Mouse (Mus musculus): Measurements from ENCODE around the gene Igf1r. TPM values are rescaled to one million over a fixed set of nuclear protein-coding genes. Genes with fewer than 3 reads are reported as not detected.

The Igf1r gene
- polyA plus RNA-seq, 1 experiment from 2014 or later, result 36.6 TPM

DNA sequence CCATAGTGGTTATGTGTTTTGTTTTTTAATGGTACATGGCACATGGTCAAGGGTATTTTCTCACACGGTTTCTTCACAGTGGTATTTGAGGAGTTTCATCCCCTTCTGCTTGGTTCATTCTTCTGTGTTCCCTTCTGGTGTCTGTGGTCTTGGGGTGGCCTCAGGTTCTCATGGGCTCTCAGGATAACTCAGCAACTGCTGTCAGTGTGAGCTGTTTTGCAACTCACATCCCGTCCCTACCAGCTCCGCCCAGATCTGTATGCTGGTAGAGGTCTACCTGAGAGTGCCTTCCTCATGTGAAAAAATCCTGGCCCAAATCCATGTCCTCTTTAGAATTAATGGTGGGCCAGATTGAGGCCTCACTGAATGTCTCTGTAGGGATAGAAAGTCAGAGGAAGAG lies 104.4 kb downstream of the Igf1r start:
- H3K4me1 ChIP-seq, result peaks cover 21% of the 10 kb centered on the region

DNA sequence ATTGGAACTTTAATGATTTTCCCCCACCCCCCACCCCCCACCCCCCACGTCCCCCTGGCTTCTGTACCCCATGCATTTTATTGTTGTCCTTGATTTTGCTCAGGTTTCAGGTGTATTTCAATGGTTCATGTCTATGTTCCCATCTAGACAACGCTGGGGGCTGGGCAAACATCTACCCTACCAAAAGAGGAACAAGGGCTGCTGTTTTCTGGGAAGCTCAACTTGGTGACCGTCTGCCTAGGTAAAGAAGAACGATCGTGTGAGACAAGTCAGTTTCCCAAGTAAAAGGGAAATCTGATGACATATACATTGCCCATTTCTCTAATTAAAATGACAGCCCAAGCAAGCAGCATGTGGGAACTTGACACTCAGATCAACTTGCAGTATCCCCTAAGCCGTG lies 107.1 kb downstream of the Igf1r start:
- H3K27me3 ChIP-seq, result no peaks in the 10 kb centered on the region
- no peaks in the 10 kb centered on the region for H3K9me3 ChIP-seq
- H3K27ac ChIP-seq, result no peak overlapping the region
- no peaks in the 10 kb centered on the region for H3K36me3 ChIP-seq
- H3K4me1 ChIP-seq, result peaks cover 36% of the 10 kb centered on the region
- no peak overlapping the region for H3K4me3 ChIP-seq
- no peak overlapping the region for H3K9ac ChIP-seq
- no peak for ATAC-seq (ENCODE audit: insufficient number of reproducible peaks, insufficient read depth, low FRiP score, low TSS enrichment)
- H3K4me2 ChIP-seq (replicated peaks), result no peak overlapping the region
- 78% methylated on average over 6 of the region's 6 CpGs for WGBS

More for the DNA sequence above, 104.4 kb downstream of the Igf1r start:
- no peak overlapping the region for H3K4me2 ChIP-seq (replicated peaks)
- WGBS, result 83% methylated on average over 3 of the region's 3 CpGs
- H3K9me3 ChIP-seq, result no peaks in the 10 kb centered on the region
- H3K27ac ChIP-seq, result no peak overlapping the region
- H3K27me3 ChIP-seq, result no peaks in the 10 kb centered on the region
- H3K9ac ChIP-seq, result no peak overlapping the region
- no peaks in the 10 kb centered on the region for H3K36me3 ChIP-seq
- no peak overlapping the region for H3K4me3 ChIP-seq
- ATAC-seq (ENCODE audit: insufficient number of reproducible peaks, insufficient read depth, low FRiP score, low TSS enrichment), result no peak

DNA sequence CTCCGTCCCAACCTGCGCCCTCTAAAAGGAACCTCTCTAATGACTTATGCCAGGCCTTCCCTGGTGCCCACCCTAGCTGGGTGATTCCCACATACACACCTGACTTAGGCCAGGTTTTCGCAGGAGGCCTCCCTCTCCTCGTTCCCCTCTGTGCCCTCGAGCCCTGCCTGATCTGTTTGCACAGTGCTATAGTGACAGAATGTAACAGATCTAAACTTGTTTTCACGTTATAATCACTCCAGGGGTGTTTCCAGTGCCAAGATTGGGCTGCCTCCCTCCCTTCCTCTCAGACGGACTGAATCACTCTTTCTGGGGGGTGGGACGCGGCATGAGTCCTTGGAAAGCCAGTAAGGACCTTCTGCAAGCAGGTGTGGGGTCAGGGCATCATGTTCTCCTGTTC lies 108.8 kb downstream of the Igf1r start:
- H3K4me2 ChIP-seq (replicated peaks), result no peak overlapping the region
- ATAC-seq (ENCODE audit: insufficient number of reproducible peaks, insufficient read depth, low FRiP score, low TSS enrichment), result no peak
- no peak overlapping the region for H3K9ac ChIP-seq
- H3K36me3 ChIP-seq, result no peaks in the 10 kb centered on the region
- H3K27ac ChIP-seq, result no peak overlapping the region
- H3K9me3 ChIP-seq, result no peaks in the 10 kb centered on the region
- no peaks in the 10 kb centered on the region for H3K27me3 ChIP-seq
- 72% methylated on average over 9 of the region's 9 CpGs for WGBS
- H3K4me1 ChIP-seq, result peaks cover 44% of the 10 kb centered on the region
- no peak overlapping the region for H3K4me3 ChIP-seq

DNA sequence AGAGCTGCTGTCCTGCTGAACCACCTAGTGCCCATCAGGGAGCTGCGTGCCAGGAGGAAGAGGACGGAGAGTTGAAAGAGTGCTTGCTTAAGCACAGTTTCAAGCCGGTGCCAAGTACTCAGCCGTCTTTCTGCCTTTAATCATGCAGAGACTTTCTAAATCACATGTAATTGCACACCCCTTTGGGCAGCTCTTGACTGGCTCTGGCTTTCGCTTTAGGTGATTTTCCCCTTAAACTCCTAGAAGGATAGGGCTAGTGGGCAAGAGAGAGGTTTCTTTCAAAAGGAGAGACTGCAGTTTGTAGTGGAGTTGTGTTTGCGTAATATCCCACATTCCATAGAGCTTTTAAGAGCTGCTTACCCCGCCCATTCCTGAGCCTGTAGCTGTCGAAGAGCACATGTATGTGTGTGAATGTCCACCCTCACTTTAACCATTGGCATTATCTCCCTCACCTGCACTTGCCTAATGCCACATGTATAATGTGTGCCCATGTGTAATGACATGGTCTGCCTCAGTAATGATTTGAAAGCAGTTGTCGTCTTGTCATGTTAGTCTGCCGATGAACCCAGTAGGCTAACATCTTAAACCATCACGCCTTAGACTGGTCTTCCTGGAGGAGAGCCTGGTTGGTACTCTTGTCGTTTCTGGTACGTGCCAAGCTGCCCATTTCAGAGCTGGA lies 109.7 kb downstream of the Igf1r start:
- no peak for ATAC-seq (ENCODE audit: insufficient number of reproducible peaks, insufficient read depth, low FRiP score, low TSS enrichment)
- Histone ChIP-seq H3K9ac (no peak overlapping the region), H3K4me2 (replicated peaks) (no peak overlapping the region), H3K4me1 (peaks cover 44% of the 10 kb centered on the region), H3K4me3 (no peak overlapping the region), H3K9me3 (no peaks in the 10 kb centered on the region), H3K36me3 (no peaks in the 10 kb centered on the region), H3K27ac (peak overlapping the region; percentile 24; the same call in 1 of the 2 replicates), H3K27me3 (no peaks in the 10 kb centered on the region)
- 67% methylated on average over 13 of the region's 13 CpGs for WGBS

DNA sequence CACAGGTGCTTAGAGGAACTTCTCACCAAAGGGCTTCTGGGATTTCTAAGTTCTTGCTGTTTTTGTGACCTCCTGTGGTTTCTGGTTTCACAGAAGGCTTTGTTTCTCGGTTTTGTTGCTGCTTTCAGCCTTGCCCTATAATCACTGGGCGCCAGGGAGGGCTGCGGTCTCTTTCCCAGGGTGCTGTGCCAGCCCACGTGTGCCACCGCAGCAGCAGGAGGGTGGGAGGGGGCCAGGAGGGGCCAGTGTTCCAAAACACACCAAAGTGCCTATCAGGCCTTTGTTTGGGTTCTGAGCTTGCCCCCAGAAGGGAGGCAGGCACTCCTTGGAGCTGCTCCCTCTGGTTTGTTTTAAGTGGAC lies 110.2 kb downstream of the Igf1r start:
- Histone ChIP-seq H3K4me1 (peaks cover 44% of the 10 kb centered on the region), H3K27me3 (no peaks in the 10 kb centered on the region), H3K9me3 (no peaks in the 10 kb centered on the region), H3K27ac (peak overlapping the region; percentile 37; the same call in 1 of the 2 replicates), H3K9ac (no peak overlapping the region), H3K36me3 (no peaks in the 10 kb centered on the region), H3K4me3 (no peak overlapping the region), H3K4me2 (replicated peaks) (no peak overlapping the region)
- ATAC-seq (ENCODE audit: insufficient number of reproducible peaks, insufficient read depth, low FRiP score, low TSS enrichment), result no peak
- 42% methylated on average over 5 of the region's 5 CpGs for WGBS

DNA sequence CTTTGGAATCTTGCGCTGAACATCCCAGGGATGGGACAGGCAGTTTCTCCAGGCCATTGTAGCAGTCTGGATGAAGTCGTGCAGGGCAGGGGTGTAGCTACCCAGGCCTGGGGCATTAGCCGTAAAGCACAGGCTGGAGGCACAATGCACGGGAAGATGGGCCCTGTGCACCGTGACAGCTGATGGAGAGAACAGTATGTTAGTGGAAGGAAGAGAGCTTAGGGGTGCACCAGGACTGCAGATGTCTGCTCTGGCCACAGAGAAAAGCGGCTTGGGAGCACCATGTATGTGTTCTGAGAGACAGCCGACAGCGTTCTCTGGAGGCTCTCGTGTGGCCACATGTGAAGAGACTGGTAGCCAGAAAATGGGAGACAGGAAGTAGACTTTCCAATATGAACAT lies 111.1 kb downstream of the Igf1r start:
- no peaks in the 10 kb centered on the region for H3K9me3 ChIP-seq
- H3K4me1 ChIP-seq, result peaks cover 44% of the 10 kb centered on the region
- H3K27ac ChIP-seq, result no peak overlapping the region
- H3K4me3 ChIP-seq, result no peak overlapping the region
- no peak for ATAC-seq (ENCODE audit: insufficient number of reproducible peaks, insufficient read depth, low FRiP score, low TSS enrichment)
- H3K36me3 ChIP-seq, result no peaks in the 10 kb centered on the region
- H3K4me2 ChIP-seq (replicated peaks), result no peak overlapping the region
- H3K9ac ChIP-seq, result no peak overlapping the region
- H3K27me3 ChIP-seq, result no peaks in the 10 kb centered on the region
- 89% methylated on average over 9 of the region's 9 CpGs for WGBS

DNA sequence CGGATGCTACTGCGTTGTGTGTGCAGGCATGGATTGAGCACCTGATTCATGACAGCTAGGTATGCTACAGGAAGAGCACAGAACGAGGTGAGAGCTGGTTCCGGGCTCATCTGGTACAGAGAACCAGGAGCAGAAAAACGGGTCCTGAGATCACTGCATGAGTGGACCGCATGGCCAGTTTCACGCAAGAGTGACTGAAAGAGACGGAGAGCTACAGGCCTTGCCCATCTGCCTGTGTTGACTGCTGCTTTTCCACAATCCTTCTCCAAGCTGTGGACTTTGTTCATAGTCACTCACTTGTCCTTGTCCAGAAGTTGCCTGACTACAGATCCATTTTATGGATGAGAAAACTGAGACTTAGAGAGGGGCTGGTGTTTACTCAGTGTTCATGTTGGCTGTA lies 111.5 kb downstream of the Igf1r start:
- H3K4me1 ChIP-seq, result peaks cover 44% of the 10 kb centered on the region
- no peak for ATAC-seq (ENCODE audit: insufficient number of reproducible peaks, insufficient read depth, low FRiP score, low TSS enrichment)

DNA sequence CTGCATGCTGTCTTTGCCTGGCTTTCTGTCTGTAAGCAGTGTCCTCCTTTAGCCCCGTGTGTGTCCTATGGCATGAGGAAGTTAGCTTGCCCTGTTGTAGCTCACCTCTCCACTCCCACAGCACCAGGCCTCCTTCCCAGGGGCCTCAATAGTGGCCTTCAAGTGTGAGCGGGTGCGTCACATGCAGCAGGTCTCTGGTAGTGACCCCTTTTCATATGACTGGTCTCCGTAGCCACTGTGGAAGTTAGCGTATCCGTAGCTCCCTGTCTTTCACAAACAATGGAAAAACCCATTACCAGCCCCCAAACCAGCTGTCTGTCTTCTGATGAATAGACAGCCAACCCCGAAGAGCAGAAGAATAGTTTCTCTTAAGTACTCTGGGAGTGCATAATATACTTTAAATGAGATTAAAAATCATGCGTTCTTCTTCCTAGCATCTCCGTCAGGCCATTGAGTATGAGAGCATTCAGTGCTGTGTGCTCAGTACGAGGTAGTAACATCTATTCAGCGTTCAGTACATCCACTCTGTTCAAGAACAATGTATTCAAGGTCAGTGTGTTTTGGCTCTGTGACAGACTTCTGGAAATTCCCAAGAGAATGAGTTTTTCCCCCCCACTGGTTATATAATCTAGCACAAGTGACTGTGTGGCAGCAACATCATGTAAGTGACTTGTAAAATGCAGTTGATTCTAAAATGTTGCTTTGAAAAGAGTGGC lies 112.2 kb downstream of the Igf1r start:
- no peak overlapping the region for H3K27ac ChIP-seq
- H3K9ac ChIP-seq, result no peak overlapping the region
- no peaks in the 10 kb centered on the region for H3K9me3 ChIP-seq
- H3K27me3 ChIP-seq, result no peaks in the 10 kb centered on the region
- no peak for ATAC-seq (ENCODE audit: insufficient number of reproducible peaks, insufficient read depth, low FRiP score, low TSS enrichment)
- no peak overlapping the region for H3K4me2 ChIP-seq (replicated peaks)
- 75% methylated on average over 11 of the region's 11 CpGs for WGBS
- H3K4me3 ChIP-seq, result no peak overlapping the region
- H3K4me1 ChIP-seq, result peaks cover 47% of the 10 kb centered on the region
- H3K36me3 ChIP-seq, result no peaks in the 10 kb centered on the region

More for the DNA sequence above, 111.5 kb downstream of the Igf1r start:
- 92% methylated on average over 8 of the region's 8 CpGs for WGBS
- Histone ChIP-seq H3K27ac (no peak overlapping the region), H3K9ac (no peak overlapping the region), H3K36me3 (no peaks in the 10 kb centered on the region), H3K9me3 (no peaks in the 10 kb centered on the region), H3K27me3 (no peaks in the 10 kb centered on the region), H3K4me2 (replicated peaks) (no peak overlapping the region), H3K4me3 (no peak overlapping the region)

DNA sequence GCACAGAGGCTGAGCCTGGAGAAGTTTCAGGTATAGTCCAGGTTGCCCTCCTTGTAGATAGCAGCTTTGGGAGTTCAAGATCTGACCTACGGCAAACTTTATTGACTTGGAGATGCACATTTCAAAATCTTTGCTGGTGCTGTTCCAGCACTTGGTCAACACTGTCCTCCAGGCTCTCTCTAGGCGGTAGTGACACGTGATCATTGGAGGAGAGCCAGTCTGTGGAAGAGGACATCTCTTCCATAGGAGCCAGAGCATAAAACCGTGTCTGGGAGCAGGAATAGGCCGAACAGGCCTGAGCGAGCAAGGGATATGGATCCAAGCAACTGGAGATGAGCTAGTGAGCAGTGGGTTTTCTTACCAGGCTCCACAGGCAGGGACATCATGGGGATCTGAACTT lies 113.3 kb downstream of the Igf1r start:
- Histone ChIP-seq H3K27ac (no peak overlapping the region), H3K27me3 (no peaks in the 10 kb centered on the region), H3K4me3 (no peak overlapping the region), H3K4me1 (peaks cover 58% of the 10 kb centered on the region), H3K36me3 (no peaks in the 10 kb centered on the region), H3K9me3 (no peaks in the 10 kb centered on the region), H3K9ac (no peak overlapping the region), H3K4me2 (replicated peaks) (no peak overlapping the region)
- WGBS, result 94% methylated on average over 6 of the region's 6 CpGs
- no peak for ATAC-seq (ENCODE audit: insufficient number of reproducible peaks, insufficient read depth, low FRiP score, low TSS enrichment)

DNA sequence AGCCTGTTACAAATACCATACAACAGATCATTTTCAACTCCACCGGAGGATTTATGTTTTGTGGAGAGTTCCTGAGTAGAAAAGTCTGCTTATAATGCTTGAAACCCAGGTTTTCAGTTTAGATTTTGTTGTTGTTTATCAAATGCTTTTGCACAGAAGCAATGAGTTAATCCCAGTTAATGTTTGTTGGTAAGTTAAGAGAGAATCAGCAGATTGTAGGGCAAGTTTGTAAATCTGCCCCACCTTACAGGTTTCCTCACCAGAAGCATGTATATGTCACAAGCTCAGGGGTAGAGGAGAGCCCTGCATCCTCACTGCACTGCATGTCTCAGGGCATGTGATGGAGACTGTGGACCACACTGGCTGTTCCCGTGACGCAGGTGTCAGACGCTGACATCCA lies 114.7 kb downstream of the Igf1r start:
- Histone ChIP-seq H3K27me3 (no peaks in the 10 kb centered on the region), H3K9me3 (no peaks in the 10 kb centered on the region), H3K9ac (no peak overlapping the region), H3K4me1 (peaks cover 56% of the 10 kb centered on the region), H3K4me2 (replicated peaks) (no peak overlapping the region), H3K4me3 (no peak overlapping the region), H3K36me3 (no peaks in the 10 kb centered on the region), H3K27ac (no peak overlapping the region)
- WGBS, result 94% methylated on average over 4 of the region's 4 CpGs
- ATAC-seq (ENCODE audit: insufficient number of reproducible peaks, insufficient read depth, low FRiP score, low TSS enrichment), result no peak

DNA sequence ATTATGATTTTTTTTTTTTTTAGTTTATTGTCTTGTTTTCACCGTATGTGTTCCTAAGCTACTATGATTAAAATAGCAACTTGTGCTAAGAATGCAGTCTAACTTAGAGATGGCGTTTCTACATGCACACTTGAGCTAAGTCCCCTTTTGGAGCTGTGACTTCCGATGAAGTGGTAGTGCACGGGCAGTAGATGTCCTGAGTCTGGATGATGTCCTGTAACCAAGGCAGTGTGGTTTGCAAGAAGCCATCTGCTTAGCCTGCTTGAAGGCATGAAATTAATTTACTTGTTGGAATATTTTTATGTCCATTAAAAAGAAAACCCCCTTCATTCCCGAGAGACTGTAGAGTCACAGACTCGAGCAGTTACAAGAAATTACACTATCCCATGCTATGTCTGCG lies 116.7 kb downstream of the Igf1r start:
- Histone ChIP-seq H3K9ac (no peak overlapping the region), H3K27ac (no peak overlapping the region), H3K27me3 (no peaks in the 10 kb centered on the region), H3K4me1 (peaks cover 56% of the 10 kb centered on the region), H3K4me3 (no peak overlapping the region), H3K36me3 (no peaks in the 10 kb centered on the region), H3K9me3 (no peaks in the 10 kb centered on the region), H3K4me2 (replicated peaks) (no peak overlapping the region)
- 61% methylated on average over 7 of the region's 7 CpGs for WGBS
- ATAC-seq (ENCODE audit: insufficient number of reproducible peaks, insufficient read depth, low FRiP score, low TSS enrichment), result no peak

DNA sequence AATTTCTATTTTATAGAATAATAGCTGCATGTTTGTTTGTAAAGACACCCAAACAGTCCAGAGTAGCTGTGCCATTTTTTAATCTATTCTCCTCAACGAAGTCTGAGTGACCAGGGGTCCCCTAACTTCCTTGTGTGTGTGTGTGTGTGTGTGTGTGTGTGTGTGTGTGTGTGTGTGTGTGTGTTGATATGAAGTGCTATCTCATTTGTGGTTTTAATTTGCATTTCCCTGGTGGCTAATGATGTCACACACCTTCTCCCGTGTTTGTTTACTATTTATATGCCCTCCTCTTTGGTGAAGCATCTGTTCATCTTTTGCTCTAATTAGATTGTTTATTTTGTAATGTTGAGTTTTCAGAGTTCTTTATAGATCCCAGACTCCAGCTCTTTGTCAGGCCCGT lies 117.4 kb downstream of the Igf1r start:
- Histone ChIP-seq H3K9ac (no peak overlapping the region), H3K27me3 (no peaks in the 10 kb centered on the region), H3K4me2 (replicated peaks) (no peak overlapping the region), H3K36me3 (no peaks in the 10 kb centered on the region), H3K9me3 (no peaks in the 10 kb centered on the region), H3K4me3 (no peak overlapping the region), H3K4me1 (peaks cover 52% of the 10 kb centered on the region), H3K27ac (no peak overlapping the region)
- WGBS, result 34% methylated on average over 3 of the region's 3 CpGs
- ATAC-seq (ENCODE audit: insufficient number of reproducible peaks, insufficient read depth, low FRiP score, low TSS enrichment), result no peak

Measured in embryonic facial prominence, embryonic 12.5 days (tissue).